Mouse (Mus musculus) cerebellum, adult 11-12 months (tissue): ENCODE measurements at regions not wholly inside any gene's neighbourhood (a gene's known extent, or its start where the extent isn't known, plus 50 kb on each side); places are given as distances from the start of the nearest gene placed in this dataset.

ENCODE experiments used
- DNase-seq: peaks from one replicate; pipeline ENCODE4 v3.0.0; 2022

DNA sequence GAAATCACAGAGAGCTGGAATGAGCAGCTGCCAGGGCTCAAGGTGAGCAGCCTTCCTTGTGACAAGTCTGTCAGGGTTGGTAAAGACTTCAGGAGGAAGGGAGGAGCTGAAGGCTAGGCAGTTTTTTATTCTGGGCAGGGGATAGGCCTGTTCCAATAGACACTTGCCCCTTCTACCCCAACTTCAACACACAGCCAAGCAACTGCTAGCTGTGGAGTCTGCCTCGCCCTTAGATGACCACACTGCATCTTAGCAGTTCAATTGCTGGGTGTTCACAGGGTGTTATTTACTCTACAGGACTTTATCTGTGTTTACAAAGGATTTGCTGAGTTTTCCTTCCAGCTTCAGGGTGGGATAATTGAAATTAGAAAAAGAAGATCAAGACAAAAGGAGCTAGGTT, 128.2 kb upstream of the Marcks start:
- no peak for DNase-seq

DNA sequence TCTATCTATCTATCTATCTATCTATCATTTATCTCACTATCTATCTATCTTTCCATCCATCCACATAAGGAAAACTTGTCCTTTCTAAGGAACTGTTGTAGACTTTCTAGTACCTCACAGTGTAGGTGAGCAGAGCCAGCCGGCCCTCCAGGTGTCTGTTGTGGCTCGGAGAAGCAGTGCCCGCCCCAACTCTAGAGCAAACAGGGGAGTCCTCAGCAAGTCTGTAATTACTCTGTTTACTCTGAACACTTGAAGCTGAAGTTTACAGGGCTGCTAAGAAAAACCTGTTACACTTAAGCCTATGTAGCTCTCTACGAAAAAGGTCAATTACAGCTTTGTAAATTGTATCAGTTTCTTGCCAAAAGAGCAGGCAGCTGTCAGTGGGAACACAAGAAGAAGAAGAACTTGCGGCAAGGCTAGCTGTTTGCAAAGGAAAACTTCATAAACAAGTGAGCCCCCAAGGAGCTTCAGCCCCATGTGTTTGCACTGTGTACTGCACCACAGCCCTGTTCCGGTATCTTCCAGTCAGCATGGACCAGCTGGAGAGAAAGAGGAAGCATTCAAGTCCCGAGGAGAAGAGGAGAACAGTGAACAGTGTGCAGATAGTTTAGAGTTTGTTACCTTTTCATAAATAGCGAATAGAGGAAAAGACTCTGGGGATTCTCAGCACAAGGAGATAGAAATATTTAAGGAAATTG, 122.2 kb upstream of the Marcks start:
- no peak for DNase-seq

DNA sequence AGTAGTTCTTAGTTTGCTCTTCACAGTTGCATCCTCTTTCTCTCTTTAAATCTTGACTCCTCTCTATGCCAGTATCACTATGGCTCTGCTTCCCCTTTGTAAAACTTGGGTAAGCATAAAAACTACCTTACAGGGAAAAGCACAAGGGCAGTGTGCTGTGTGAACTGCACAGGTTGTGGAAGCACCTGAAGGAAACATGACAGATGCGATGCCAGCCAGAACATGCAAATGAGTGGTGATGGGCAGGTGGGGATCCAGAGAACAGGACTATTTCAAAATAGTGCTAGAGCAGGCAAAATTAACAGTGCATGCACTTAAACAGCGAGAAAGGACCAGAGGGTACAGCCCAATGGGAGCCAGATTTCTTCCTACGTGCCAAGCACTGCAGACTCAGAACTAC, 120.5 kb upstream of the Marcks start:
- DNase-seq = no peak

DNA sequence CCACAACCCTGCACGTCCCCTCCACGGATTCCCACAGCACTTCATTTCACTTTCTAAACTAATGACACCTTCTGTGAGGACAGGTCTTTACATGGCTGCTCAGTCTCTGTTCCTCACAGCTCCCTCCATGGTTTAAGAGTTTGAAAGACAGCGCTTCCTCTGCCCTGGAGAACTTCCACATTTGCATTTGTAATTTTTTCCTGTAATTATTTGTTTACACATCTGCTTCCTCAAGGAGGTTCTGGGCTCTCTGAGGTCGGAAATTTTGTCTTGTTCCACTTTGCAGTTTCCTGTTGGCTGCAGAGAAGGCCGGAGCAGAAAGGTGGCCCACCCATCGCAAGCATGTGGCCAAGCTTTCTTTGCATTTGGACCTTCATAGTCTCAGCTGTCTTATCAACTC, 118.8 kb upstream of the Marcks start:
- DNase-seq = no peak

DNA sequence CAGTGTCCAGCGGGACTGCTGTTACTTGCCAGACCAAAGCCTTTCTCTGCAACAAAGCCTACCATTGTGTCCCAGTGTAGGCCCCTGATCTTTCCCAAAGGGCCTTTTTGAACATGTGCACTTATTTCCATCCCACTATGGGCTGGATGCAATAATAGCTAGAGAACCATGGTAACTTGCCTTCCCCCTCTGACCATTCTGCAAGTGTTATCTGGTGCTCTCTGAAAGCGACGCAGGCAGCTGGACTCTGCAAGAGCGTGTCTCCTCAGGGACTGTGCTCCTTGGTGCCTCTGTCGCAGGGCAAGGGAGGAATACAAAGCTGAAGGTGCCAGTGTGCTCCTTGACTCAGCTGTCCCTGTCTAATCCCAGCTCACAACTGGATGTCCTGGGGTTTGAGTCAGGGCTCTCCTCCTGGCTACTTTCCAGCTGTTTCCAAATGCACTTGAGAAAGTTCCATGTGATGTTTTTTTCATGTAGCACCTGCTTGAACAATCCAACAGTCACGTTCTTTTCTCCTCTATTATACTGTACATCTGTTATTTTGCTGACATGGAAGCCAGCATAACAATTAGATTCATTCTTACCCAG, 112.3 kb upstream of the Marcks start:
- no peak for DNase-seq

DNA sequence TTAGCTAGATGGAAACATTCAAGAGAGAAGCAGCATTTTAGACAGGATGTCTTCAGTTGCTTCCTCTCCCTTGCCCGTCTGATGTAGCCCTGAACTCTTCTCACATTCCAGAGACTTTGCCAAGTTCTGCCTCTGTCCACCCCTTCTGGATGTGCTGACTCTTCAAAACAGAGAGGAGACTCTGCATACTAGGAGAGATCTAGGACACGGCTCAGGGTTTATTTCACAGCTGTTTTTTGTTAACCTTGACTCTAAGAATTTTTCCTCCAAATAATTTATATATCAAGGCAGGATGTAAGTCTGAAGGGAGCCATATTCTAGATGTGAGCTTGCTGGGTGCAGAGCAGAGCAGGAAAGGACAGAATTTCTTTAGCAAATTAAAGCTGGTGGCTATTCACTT, 111.4 kb upstream of the Marcks start:
- DNase-seq = no peak

GRCm38 (mm10) chr10:37249511-37249910, 110.8 kb upstream of the Marcks start:
- DNase-seq = no peak

GRCm38 (mm10) chr10:37247121-37247520, 108.4 kb upstream of the Marcks start:
- DNase-seq = no peak

GRCm38 (mm10) chr10:37243136-37243535, 104.4 kb upstream of the Marcks start:
- DNase-seq = no peak

DNA sequence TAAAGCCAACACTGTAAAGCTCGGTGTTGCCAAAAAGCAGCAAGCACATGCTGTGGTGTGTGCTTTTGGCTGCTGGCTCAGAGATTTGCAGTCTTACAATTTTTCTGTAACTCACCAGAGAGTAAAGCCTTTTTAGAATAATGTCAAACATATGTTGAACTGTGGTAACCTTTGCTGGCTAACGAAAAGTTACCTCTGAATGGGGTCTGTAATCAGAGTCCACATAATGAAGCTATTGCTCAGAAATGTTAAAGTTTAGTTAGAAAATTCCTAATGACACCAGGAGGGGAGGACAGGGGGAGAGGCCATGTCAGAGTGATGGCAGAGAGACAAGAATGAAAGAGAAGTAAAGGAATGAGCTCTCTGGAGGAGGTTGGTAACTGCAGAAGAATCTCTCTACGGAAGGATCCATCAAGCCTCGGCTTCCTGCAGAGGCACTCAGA, 103.1 kb upstream of the Marcks start:
- DNase-seq = no peak

GRCm38 (mm10) chr10:37240634-37241033, 101.9 kb upstream of the Marcks start:
- no peak for DNase-seq

DNA sequence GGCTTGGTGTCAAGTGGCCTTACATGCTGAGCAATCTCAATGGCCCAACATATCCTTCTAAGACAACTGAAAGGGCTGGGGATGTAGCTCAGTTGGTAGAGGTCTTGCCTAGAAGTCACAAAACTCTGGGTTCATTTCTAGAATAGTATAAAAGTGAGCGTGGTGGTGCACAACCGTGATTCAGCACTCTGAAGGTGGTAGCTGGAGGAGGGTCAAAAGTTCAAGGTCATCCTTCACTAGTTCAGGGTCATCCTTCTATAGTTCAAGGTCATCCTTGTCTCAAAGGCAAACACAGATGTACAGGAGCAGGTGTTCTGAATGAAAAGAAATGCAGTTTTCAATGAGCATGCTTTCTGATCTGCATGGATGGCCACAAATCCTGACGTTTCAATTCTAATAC, 101.5 kb upstream of the Marcks start:
- no peak for DNase-seq

- no peak for DNase-seq
Measured at GRCm38 (mm10) chr10:37236001-37236822, 97.5 kb upstream of the Marcks start.

- no peak for DNase-seq
Measured at GRCm38 (mm10) chr10:37231936-37232556, 93.3 kb upstream of the Marcks start.

DNA sequence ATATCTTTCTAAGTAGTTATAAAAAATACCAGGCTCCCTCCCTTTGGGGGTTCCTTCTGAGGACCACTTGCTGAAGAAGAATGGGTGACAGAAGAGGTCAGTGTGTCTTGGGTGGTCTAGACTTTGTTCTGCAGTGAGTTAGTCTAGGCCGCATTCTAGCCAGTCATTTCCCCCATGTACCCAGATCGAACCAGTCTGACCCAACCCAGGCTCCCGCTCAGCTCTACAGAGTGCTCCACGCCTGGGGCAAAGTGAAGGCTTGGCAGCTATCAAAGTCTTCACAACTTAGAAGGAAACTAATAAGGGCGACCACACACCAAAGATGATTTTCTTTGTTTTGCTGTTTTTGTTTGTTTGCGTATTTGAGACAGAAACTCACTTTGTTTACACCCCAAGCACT, 92.4 kb upstream of the Marcks start:
- DNase-seq = no peak

GRCm38 (mm10) chr10:37227889-37228288, 89.2 kb upstream of the Marcks start:
- no peak for DNase-seq

GRCm38 (mm10) chr10:37221730-37222129, 83.0 kb upstream of the Marcks start:
- no peak for DNase-seq

DNA sequence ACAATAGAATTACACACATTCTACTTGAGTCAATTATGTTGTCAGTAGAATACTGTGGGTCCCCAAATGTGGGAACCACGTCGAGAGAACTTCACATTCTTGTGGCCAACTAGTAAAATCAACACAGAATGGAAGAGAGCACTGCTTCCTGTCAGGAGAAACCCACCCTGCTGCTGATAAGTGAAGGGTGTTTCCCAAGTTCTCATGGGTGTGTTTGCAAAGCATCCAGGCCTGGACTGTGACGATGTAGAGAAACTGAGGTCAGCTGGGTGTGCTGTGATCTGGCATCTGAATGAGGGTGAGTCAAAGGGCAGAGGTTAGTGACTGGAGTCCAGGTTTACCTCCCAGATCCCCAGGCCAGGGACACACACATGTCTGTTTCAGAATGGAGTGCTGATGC, 81.7 kb upstream of the Marcks start:
- no peak for DNase-seq

DNA sequence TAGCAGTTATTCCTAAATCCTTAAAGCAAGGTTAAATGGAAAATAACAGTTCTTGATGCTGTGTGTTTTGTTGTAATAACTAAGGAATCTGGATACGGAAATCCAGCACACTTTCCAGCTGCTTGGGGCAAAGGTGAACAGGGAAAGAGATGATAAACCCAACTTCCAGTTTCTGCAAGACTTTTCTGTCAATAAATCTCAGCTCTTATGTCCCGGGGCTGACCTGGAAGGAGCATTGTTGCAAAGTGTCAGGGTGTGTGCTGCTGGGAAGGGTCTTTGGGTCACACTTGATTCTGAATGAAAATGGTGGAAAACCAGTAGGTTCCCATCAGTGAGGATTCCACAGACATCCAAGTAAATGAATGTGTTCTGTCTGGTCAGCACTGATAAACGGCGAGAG, 81.2 kb upstream of the Marcks start:
- no peak for DNase-seq

DNA sequence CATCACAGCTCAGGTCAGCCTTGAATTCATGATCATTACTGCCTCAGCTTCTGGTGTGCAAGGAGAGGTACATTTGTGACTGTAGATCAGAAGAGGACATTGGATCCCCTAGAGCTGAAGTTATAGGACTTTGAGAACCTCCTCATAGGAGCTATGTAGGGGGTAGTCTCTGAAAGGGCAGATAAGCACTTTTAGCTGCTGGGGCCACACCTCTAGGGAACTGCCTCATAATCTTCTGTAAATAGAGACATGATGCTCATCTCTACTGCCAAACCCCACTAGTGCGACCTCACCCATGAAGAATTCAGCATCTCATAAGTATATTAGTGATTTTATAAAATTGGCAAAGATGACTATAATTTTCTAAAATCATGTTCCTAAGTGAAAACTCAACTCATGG, 80.7 kb upstream of the Marcks start:
- no peak for DNase-seq

DNA sequence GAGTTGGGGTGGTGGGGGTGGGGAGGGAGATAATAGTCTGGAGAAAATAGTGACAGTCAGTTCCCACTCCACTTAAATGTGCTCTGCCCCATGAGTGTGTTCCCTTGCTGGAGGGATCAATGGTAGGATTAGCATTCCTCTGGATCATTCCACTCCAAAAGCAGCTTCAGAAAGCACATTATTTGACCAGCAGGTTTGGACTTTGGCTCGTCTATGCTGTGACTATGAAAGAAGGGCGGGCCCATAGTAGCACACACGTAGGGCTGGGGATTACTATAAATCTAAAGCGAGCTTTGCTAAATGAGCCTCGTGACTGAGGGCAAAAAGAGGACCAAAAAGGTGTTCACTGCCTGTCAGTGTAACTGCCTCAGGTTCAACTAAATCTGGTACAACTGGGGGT, 75.9 kb upstream of the Marcks start:
- no peak for DNase-seq

DNA sequence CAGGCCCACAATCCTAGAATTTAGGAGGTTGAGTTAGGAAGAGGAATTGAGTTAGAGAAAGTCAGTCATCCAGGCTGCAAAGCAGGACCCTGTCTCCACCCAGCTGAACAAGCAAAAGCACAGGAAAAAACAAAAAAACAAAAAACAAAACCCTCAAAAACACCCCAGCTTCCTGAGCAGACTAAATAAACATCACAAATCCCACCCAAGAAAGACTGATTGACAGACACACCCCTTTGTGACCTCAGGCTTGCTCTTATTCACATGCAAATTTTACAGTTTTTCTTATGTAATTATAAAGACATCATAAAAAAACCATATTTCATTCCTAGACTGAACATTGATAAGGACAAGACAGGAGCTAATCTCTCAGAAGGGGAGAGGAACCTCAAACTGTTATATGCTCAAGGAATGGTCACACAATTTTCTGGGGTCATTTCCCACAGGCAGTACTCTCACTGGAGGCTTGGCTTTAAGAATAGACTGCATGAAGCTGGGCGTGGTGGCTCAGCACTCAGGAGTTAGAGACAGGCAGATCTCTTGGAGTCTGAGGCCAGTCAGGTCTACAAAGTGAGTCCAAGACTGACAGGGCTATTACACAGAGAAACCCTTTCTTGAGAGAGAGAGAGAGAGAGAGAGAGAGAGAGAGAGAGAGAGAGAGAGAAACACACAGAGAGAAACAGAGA, 73.8 kb upstream of the Marcks start:
- no peak for DNase-seq

GRCm38 (mm10) chr10:37211305-37211704, 72.6 kb upstream of the Marcks start:
- no peak for DNase-seq
